Mouse (Mus musculus): Measurements from ENCODE around the gene Lypd6b.

DNA sequence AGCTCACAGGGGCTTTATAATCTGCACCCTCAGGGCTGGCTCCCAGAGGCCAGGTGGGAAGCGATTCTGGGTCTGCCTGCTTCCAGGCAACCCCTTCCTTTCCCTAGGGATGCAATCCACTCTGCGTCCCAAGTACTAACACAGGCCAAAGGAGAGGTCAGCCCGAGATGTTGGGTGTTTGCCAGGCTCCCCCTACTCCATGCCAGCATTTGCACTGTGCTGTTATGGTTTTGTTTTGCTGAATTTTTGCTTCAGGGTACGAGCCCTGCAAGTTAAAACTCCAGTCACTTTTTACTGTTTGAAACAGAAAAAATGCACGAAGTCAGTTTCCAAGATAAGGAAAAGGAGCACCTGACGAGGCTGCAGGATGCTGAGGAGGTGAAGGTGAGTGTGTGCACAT lies 46.5 kb upstream of the Lypd6b start:
- TF ChIP-seq POLR2A (IDR thresholded peaks at IDR 0.05; ENCODE audit: borderline replicate concordance, extremely low read depth, insufficient read depth, insufficient read length, poor library complexity, severe bottlenecking) (no peak), CTCF (IDR thresholded peaks at IDR 0.05; ENCODE audit: borderline replicate concordance, extremely low read depth, insufficient read depth, insufficient read length) (no peak)
